Mouse (Mus musculus): ENCODE measurements at regions not wholly inside any gene's neighbourhood (a gene's known extent, or its start where the extent isn't known, plus 50 kb on each side); places are given as distances from the start of the nearest gene placed in this dataset.

GRCm38 (mm10) chr13:16100253-16100652, 88.6 kb downstream of the Inhba start:
- in situ Hi-C loops (cut with MboI, MseI): no loop called here

GRCm38 (mm10) chr13:16114837-16115236, 103.2 kb downstream of the Inhba start:
- in situ Hi-C loops (cut with MboI, MseI): loop anchor here (5.0 kb wide), 1 partner anchor 83 kb away; no protein-coding TSS in a partner anchor

GRCm38 (mm10) chr13:16146686-16147085, 135.0 kb downstream of the Inhba start:
- in situ Hi-C loops (cut with MboI, MseI): no loop called here

- in situ Hi-C loops (cut with MboI, MseI): no loop called here
Observed at GRCm38 (mm10) chr13:16154926-16155325, 143.3 kb downstream of the Inhba start.

GRCm38 (mm10) chr13:16165204-16165894, 153.7 kb downstream of the Inhba start:
- in situ Hi-C loops (cut with MboI, MseI): no loop called here

- in situ Hi-C loops (cut with MboI, MseI): loop anchor here (5.0 kb wide), 1 partner anchor 34 kb away; no protein-coding TSS in a partner anchor
Observed at GRCm38 (mm10) chr13:16196692-16197091, 185.0 kb downstream of the Inhba start.

GRCm38 (mm10) chr13:16200046-16200445, 188.4 kb downstream of the Inhba start:
- in situ Hi-C loops (cut with MboI, MseI): loop anchor here (5.0 kb wide), 1 partner anchor 552 kb away; no protein-coding TSS in a partner anchor

GRCm38 (mm10) chr13:16203147-16203546, 191.5 kb downstream of the Inhba start:
- in situ Hi-C loops (cut with MboI, MseI): loop anchor here (5.0 kb wide), 1 partner anchor 549 kb away; no protein-coding TSS in a partner anchor

GRCm38 (mm10) chr13:16204097-16204496, 192.4 kb downstream of the Inhba start:
- in situ Hi-C loops (cut with MboI, MseI): loop anchor here (5.0 kb wide), 1 partner anchor 548 kb away; no protein-coding TSS in a partner anchor

GRCm38 (mm10) chr13:16211482-16211881, 199.8 kb downstream of the Inhba start:
- in situ Hi-C loops (cut with MboI, MseI): loop anchor here (10.0 kb wide), 1 partner anchor 1457 kb away; no protein-coding TSS in a partner anchor

- in situ Hi-C loops (cut with MboI, MseI): loop anchor here (10.0 kb wide), 1 partner anchor 1465 kb away; no protein-coding TSS in a partner anchor
Observed at GRCm38 (mm10) chr13:16219877-16220276, 208.2 kb downstream of the Inhba start.

- in situ Hi-C loops (cut with MboI, MseI): no loop called here
Observed at GRCm38 (mm10) chr13:16222942-16223600, 211.4 kb downstream of the Inhba start.

- in situ Hi-C loops (cut with MboI, MseI): no loop called here
Observed at GRCm38 (mm10) chr13:16261145-16261544, 249.5 kb downstream of the Inhba start.

GRCm38 (mm10) chr13:16279974-16280373, 268.3 kb downstream of the Inhba start:
- in situ Hi-C loops (cut with MboI, MseI): no loop called here

GRCm38 (mm10) chr13:16280742-16281141, 269.1 kb downstream of the Inhba start:
- in situ Hi-C loops (cut with MboI, MseI): no loop called here

GRCm38 (mm10) chr13:16281777-16282176, 270.1 kb downstream of the Inhba start:
- in situ Hi-C loops (cut with MboI, MseI): no loop called here

- in situ Hi-C loops (cut with MboI, MseI): no loop called here
Observed at GRCm38 (mm10) chr13:16282230-16282629, 270.6 kb downstream of the Inhba start.

- in situ Hi-C loops (cut with MboI, MseI): no loop called here
Observed at GRCm38 (mm10) chr13:16283336-16283735, 271.7 kb downstream of the Inhba start.

- in situ Hi-C loops (cut with MboI, MseI): no loop called here
Observed at GRCm38 (mm10) chr13:16289633-16290032, 278.0 kb downstream of the Inhba start.

GRCm38 (mm10) chr13:16290784-16291183, 279.1 kb downstream of the Inhba start:
- in situ Hi-C loops (cut with MboI, MseI): no loop called here

GRCm38 (mm10) chr13:16291661-16292291, 280.1 kb downstream of the Inhba start:
- in situ Hi-C loops (cut with MboI, MseI): no loop called here

- in situ Hi-C loops (cut with MboI, MseI): no loop called here
Observed at GRCm38 (mm10) chr13:16299756-16300155, 288.1 kb downstream of the Inhba start.
